Mouse (Mus musculus): Measurements from ENCODE around the gene Cdk5r1. TPM values are rescaled to one million over a fixed set of nuclear protein-coding genes. Genes with fewer than 3 reads are reported as not detected.
A peak's percentile ranks its signal among the peaks of the same experiment; 100 is the strongest.

The Cdk5r1 gene
- polyA plus RNA-seq, 1 experiment from 2014 or later, result 0.54 TPM

DNA sequence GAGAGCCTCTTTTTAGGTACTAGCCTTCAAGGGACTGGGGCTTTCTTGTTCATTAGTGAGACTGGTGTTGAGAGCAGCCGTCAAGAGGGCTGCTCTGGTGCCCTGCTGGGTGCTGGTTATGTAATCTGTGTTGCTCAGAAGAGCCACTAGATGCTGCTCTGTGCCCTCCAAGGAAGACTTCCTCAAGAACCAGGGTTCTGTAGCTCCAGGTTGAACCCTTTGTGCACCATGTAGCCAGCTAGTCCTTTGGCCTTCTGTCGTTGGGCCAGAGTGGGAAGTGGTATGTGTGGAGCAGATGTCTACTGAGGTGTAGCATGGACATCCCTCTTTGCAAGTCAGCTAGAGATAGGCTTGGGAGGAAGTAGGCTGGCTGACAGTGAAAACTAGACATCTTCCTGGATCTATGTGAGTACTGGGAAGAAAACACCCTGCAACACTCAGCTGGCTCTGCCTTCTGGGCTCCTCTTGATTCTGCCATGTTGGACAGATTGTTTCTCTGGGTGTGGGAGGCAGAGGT is 2.6 kb upstream of the Cdk5r1 start:
- DNase-seq (ENCODE audit: low spot score) (no peak), ATAC-seq (replicated peaks; ENCODE audit: low FRiP score, low read depth) (no peak)
- H3K9ac ChIP-seq (ENCODE audit: low read depth, low read length), result no peak overlapping the region
- H3K4me1 ChIP-seq (replicated peaks; ENCODE audit: insufficient read depth, low read length), result peaks cover 11% of the 10 kb centered on the region
- H3K27ac ChIP-seq, result no peak overlapping the region
- no peak overlapping the region for H3K4me3 ChIP-seq (replicated peaks; ENCODE audit: low read depth, low read length)
- TF ChIP-seq CTCF (IDR thresholded peaks at IDR 0.05; ENCODE audit: low read depth), result peak; percentile 48; the same call in 1 of the 2 replicates
- H3K4me2 ChIP-seq (ENCODE audit: low read length), result no peak overlapping the region
- H3K27me3 ChIP-seq (ENCODE audit: insufficient read depth, low read length), result no peaks in the 10 kb centered on the region
- WGBS, result 67% methylated on average over 2 of the region's 2 CpGs
- peaks cover 22% of the 10 kb centered on the region for H3K36me3 ChIP-seq (ENCODE audit: insufficient read depth, low read length)
- H3K9me3 ChIP-seq (replicated peaks; ENCODE audit: low read length), result no peaks in the 10 kb centered on the region

DNA sequence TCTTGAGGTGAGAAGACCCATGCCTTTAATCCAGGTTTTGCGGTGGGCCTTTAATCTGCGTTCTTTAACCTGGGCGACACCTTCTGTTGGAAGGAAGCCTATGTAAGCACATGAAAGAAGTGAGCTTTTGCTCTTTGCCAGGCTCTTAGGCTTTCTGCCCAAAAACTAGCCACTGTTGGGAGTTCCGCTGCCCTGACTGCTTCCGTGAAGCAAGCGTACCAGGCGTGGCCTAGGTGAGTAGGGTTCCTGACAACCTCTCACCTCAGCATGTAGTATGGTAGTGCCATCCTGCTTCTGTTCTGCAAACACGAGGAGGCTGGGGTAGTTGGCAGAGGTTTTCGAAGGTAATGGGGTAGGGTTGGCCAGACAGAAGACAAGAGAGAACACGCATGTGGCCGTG is 2.0 kb upstream of the Cdk5r1 start:
- H3K4me3 ChIP-seq (replicated peaks; ENCODE audit: low read depth, low read length), result no peak overlapping the region
- no peak for ATAC-seq (replicated peaks; ENCODE audit: low FRiP score, low read depth)
- no peaks in the 10 kb centered on the region for H3K27me3 ChIP-seq (ENCODE audit: insufficient read depth, low read length)
- H3K9ac ChIP-seq (ENCODE audit: low read depth, low read length), result no peak overlapping the region
- peaks cover 11% of the 10 kb centered on the region for H3K4me1 ChIP-seq (replicated peaks; ENCODE audit: insufficient read depth, low read length)
- DNase-seq (ENCODE audit: low spot score), result no peak
- 92% methylated on average over 11 of the region's 11 CpGs for WGBS
- no peak overlapping the region for H3K27ac ChIP-seq
- peaks cover 16% of the 10 kb centered on the region for H3K36me3 ChIP-seq (ENCODE audit: insufficient read depth, low read length)
- no peak for TF ChIP-seq CTCF (IDR thresholded peaks at IDR 0.05; ENCODE audit: low read depth)
- no peak overlapping the region for H3K4me2 ChIP-seq (ENCODE audit: low read length)
- H3K9me3 ChIP-seq (replicated peaks; ENCODE audit: low read length), result no peaks in the 10 kb centered on the region

DNA sequence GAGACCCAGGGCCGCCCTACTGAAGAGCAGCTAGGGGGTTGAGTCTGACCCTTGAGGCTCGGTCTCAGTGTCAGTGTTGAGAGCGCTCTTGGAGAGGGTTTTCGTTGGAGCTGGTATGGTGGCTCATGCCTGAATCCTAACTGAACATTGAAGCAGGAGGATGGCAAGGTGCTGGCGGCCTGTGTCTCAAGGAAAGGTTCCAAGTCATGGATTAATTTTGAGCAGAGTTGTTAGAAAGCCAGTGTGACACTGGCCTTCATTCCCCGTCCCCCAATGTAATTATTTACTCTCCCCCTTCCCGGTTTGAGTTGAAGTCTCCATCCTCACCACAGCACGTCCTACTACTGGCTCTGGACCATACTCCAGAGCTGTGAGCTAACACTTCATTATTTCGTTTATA is 1.3 kb upstream of the Cdk5r1 start:
- no peak for DNase-seq (ENCODE audit: low spot score)
- H3K27ac ChIP-seq, result no peak overlapping the region
- no peaks in the 10 kb centered on the region for H3K9me3 ChIP-seq (replicated peaks; ENCODE audit: low read length)
- no peak overlapping the region for H3K4me3 ChIP-seq (replicated peaks; ENCODE audit: low read depth, low read length)
- TF ChIP-seq CTCF (IDR thresholded peaks at IDR 0.05; ENCODE audit: low read depth), result no peak
- peaks cover 11% of the 10 kb centered on the region for H3K4me1 ChIP-seq (replicated peaks; ENCODE audit: insufficient read depth, low read length)
- no peaks in the 10 kb centered on the region for H3K27me3 ChIP-seq (ENCODE audit: insufficient read depth, low read length)
- WGBS, result 85% methylated on average over 9 of the region's 9 CpGs
- H3K36me3 ChIP-seq (ENCODE audit: insufficient read depth, low read length), result peaks cover 9% of the 10 kb centered on the region; the same call in 1 of the 2 replicates
- no peak overlapping the region for H3K9ac ChIP-seq (ENCODE audit: low read depth, low read length)
- no peak for ATAC-seq (replicated peaks; ENCODE audit: low FRiP score, low read depth)
- H3K4me2 ChIP-seq (ENCODE audit: low read length), result no peak overlapping the region

DNA sequence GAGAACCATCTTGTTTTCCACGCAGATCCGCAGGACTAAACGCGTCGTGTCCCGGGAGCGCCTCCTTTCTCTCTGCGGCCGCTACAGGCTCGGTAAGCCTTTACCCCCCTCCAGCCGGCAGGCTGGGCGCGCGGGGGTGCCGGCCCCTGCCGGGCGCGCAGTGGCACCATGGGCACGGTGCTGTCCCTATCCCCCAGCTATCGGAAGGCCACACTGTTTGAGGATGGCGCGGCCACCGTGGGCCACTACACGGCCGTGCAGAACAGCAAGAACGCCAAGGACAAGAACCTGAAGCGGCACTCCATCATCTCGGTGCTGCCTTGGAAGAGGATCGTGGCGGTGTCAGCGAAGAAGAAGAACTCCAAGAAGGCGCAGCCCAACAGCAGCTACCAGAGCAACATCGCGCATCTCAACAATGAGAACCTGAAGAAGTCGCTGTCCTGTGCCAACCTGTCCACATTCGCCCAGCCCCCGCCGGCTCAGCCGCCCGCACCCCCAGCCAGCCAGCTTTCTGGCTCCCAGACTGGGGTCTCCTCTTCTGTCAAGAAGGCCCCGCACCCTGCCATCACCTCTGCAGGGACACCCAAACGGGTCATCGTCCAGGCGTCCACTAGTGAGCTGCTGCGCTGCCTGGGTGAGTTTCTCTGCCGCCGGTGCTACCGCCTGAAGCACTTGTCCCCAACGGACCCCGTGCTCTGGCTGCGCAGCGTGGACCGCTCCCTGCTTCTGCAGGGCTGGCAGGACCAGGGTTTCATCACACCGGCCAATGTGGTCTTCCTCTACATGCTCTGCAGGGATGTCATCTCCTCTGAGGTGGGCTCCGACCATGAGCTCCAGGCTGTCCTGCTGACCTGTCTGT is 747 bp downstream of the Cdk5r1 start:
- H3K9me3 ChIP-seq (replicated peaks; ENCODE audit: low read length), result no peaks in the 10 kb centered on the region
- H3K4me2 ChIP-seq (ENCODE audit: low read length), result peak overlapping the region; percentile 97
- TF ChIP-seq CTCF (IDR thresholded peaks at IDR 0.05; ENCODE audit: low read depth), result no peak
- ATAC-seq (replicated peaks; ENCODE audit: low FRiP score, low read depth), result peak; percentile 18; the same call in 1 of the 2 replicates
- no peaks in the 10 kb centered on the region; the same call in 1 of the 2 replicates for H3K36me3 ChIP-seq (ENCODE audit: insufficient read depth, low read length)
- H3K9ac ChIP-seq (ENCODE audit: low read depth, low read length), result peak overlapping the region; percentile 64
- 16% methylated on average over 54 of the region's 55 CpGs for WGBS
- no peaks in the 10 kb centered on the region for H3K27me3 ChIP-seq (ENCODE audit: insufficient read depth, low read length)
- H3K4me1 ChIP-seq (replicated peaks; ENCODE audit: insufficient read depth, low read length), result peaks cover 11% of the 10 kb centered on the region
- peak; percentile 22 for DNase-seq (ENCODE audit: low spot score)
- H3K4me3 ChIP-seq (replicated peaks; ENCODE audit: low read depth, low read length), result peak overlapping the region; percentile 47
- no peak overlapping the region for H3K27ac ChIP-seq

DNA sequence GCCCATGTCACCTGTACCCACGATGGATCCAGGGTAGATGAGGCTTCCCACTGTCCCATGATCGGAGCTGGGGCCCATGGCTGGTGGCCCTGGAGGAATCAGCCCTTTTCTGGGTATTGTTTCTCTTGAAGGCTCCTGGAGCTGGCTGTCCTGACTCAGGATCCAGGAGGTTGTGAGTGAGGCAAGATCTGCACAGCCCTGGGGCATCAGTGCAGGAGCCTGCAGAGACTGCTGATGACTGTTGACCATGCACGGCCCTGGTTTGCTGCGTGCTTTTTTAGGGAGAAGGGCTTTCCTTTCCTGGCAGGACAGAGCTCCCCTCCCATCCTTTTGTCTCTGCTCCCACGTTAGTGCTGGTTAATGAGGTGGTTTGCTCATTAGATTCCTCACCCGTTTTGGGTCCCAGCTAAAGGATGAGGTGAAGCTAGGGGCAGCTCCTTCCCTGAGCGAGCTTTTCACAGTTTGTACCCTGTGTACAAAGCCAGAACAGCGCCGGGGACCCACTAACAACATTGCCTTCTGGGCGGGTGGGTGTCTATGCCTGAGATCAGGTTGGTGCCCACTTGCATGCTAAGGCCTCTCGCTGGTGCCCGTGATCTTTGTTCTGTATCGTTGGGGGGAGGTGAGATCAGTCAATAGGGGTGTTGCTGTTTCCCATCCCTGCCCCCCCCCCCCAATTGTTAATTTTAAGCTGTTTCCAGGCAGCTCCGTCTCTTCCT is 2.0 kb downstream of the Cdk5r1 start:
- Histone ChIP-seq H3K27ac (no peak overlapping the region), H3K9me3 (replicated peaks; ENCODE audit: low read length) (no peaks in the 10 kb centered on the region), H3K4me3 (replicated peaks; ENCODE audit: low read depth, low read length) (no peak overlapping the region), H3K4me2 (ENCODE audit: low read length) (no peak overlapping the region), H3K27me3 (ENCODE audit: insufficient read depth, low read length) (no peaks in the 10 kb centered on the region), H3K4me1 (replicated peaks; ENCODE audit: insufficient read depth, low read length) (peaks cover 11% of the 10 kb centered on the region), H3K36me3 (ENCODE audit: insufficient read depth, low read length) (no peaks in the 10 kb centered on the region; the same call in 1 of the 2 replicates), H3K9ac (ENCODE audit: low read depth, low read length) (no peak overlapping the region)
- WGBS, result 54% methylated on average over 14 of the region's 14 CpGs
- TF ChIP-seq CTCF (IDR thresholded peaks at IDR 0.05; ENCODE audit: low read depth), result no peak
- DNase-seq (ENCODE audit: low spot score), result no peak
- no peak for ATAC-seq (replicated peaks; ENCODE audit: low FRiP score, low read depth)

DNA sequence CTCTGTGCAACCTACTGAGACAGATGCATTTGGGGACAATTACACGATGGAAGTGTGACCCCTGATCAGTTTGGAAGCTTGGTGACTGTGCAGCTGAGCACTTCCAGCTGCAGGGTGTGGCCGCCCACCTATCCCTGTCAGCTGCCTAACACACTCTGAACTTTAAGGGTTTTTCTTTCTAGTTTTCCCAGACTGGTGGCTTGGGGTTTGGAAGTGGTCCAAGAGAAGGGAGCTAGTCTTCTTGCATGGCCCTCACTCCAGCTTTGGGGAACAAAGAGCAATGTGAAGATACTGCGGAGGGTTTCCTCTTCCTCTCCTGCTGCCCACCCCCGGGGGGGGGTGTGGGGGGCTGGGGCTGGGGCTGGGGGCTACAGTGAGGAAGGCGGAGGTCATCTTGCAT is 2.6 kb downstream of the Cdk5r1 start:
- H3K4me3 ChIP-seq (replicated peaks; ENCODE audit: low read depth, low read length), result no peak overlapping the region
- no peak for TF ChIP-seq CTCF (IDR thresholded peaks at IDR 0.05; ENCODE audit: low read depth)
- H3K4me1 ChIP-seq (replicated peaks; ENCODE audit: insufficient read depth, low read length), result peaks cover 11% of the 10 kb centered on the region
- DNase-seq (ENCODE audit: low spot score) (no peak), ATAC-seq (replicated peaks; ENCODE audit: low FRiP score, low read depth) (no peak)
- no peak overlapping the region for H3K4me2 ChIP-seq (ENCODE audit: low read length)
- 63% methylated on average over 5 of the region's 5 CpGs for WGBS
- H3K27ac ChIP-seq, result no peak overlapping the region
- no peaks in the 10 kb centered on the region for H3K27me3 ChIP-seq (ENCODE audit: insufficient read depth, low read length)
- no peaks in the 10 kb centered on the region; the same call in 1 of the 2 replicates for H3K36me3 ChIP-seq (ENCODE audit: insufficient read depth, low read length)
- H3K9me3 ChIP-seq (replicated peaks; ENCODE audit: low read length), result no peaks in the 10 kb centered on the region
- H3K9ac ChIP-seq (ENCODE audit: low read depth, low read length), result no peak overlapping the region

Measured in kidney, postnatal 0 days (tissue).